Mouse (Mus musculus) forebrain, embryonic 12.5 days (tissue): ENCODE measurements at regions not wholly inside any gene's neighbourhood (a gene's known extent, or its start where the extent isn't known, plus 50 kb on each side); places are given as distances from the start of the nearest gene placed in this dataset.
A peak's percentile ranks its signal among the peaks of the same experiment; 100 is the strongest.

Source experiments
- ATAC-seq: fragments of 200-750 bp; cut with Nextera tagmentation; 2 replicates; pipeline ENCODE4 v1.8.0; 2017; ENCODE audit warnings: moderate TSS enrichment; ENCODE audit not compliant: low FRiP score
- H3K27ac ChIP-seq: fragments of 300-500 bp; sonication (generic); 2 replicates; pipeline ENCODE4 v1.5.1; 2016; ENCODE audit warnings: mild to moderate bottlenecking
- H3K27me3 ChIP-seq: fragments of 300-500 bp; sonication (generic); 2 replicates; pipeline ENCODE4 v1.6.1; 2016; ENCODE audit warnings: mild to moderate bottlenecking
- H3K36me3 ChIP-seq: fragments of 300-500 bp; sonication (generic); replicated peaks from 2 replicates; pipeline ENCODE4 v1.6.1; 2016; ENCODE audit warnings: mild to moderate bottlenecking
- H3K4me1 ChIP-seq: fragments of 300-500 bp; sonication (generic); 2 replicates; pipeline ENCODE4 v1.6.1; 2016
- H3K4me2 ChIP-seq: fragments of 300-500 bp; sonication (generic); 2 replicates; pipeline ENCODE4 v1.6.1; 2016; ENCODE audit warnings: mild to moderate bottlenecking, moderate library complexity
- H3K4me3 ChIP-seq: fragments of 300-500 bp; sonication (generic); replicated peaks from 2 replicates; pipeline ENCODE4 v1.5.1; 2016; ENCODE audit warnings: mild to moderate bottlenecking
- H3K9ac ChIP-seq: fragments of 300-500 bp; sonication (generic); 2 replicates; pipeline ENCODE4 v1.6.1; 2016; ENCODE audit warnings: mild to moderate bottlenecking
- H3K9me3 ChIP-seq: fragments of 300-500 bp; sonication (generic); 2 replicates; pipeline ENCODE4 v1.6.1; 2016
- WGBS: fragments of 180-500 bp; shearing (Covaris S2); methylation state at CpG from one replicate; pipeline ENCODE4 v1.1.7; 2016; 5-methylcytosine and 5-hydroxymethylcytosine counted together

DNA sequence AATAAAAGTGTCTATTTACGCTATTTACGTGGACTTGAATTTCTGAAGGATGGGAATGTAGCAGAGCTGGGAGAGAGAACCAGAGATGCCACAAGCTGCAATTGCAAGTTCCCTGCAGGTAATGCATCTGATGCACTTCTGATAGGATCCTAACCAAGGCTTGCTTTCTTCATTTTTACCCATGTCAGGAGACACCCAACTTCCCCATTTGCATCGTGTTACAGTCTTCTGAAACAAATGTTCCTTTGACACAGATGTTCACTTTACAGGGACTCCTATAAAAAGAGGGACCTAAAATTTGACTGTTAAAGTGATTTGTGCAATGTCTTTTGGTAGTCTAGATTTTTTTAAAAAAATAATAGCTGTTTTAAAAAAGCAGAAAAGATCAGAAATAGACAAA lies 241.5 kb upstream of the Trib2 start:
- H3K9ac ChIP-seq = no peak overlapping the region
- no peak for ATAC-seq
- no peaks in the 10 kb centered on the region for H3K4me1 ChIP-seq
- H3K27ac ChIP-seq = no peak overlapping the region
- H3K9me3 ChIP-seq = no peaks in the 10 kb centered on the region
- no peaks in the 10 kb centered on the region for H3K36me3 ChIP-seq
- no peak overlapping the region for H3K4me3 ChIP-seq
- H3K27me3 ChIP-seq = no peaks in the 10 kb centered on the region
- H3K4me2 ChIP-seq = no peak overlapping the region
- 92% methylated on average over 3 of the region's 3 CpGs for whole genome bisulfite sequencing

DNA sequence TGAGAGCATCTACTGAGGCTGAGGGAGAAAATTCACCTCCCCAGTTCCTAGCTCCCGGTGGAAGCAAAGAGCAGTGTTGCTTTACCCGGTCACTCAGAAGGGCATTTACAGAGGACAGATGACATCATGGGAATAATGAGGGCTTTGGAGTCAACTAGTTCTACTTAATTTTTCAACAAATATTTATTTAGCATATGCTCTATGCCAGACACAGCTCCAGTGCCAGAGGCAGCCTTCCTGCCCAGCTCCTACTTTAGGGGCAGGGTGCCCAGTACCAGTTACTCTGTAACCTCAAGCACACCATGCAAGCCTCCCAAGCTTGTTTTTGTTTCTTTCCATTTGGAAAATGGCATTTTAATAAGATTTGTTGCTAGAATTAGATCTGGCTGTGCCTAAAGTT lies 240.1 kb upstream of the Trib2 start:
- H3K9me3 ChIP-seq = no peaks in the 10 kb centered on the region
- H3K4me1 ChIP-seq = no peaks in the 10 kb centered on the region
- H3K27me3 ChIP-seq = no peaks in the 10 kb centered on the region
- no peak overlapping the region for H3K9ac ChIP-seq
- H3K4me3 ChIP-seq = no peak overlapping the region
- 83% methylated on average over 2 of the region's 2 CpGs for WGBS
- H3K36me3 ChIP-seq = no peaks in the 10 kb centered on the region
- H3K4me2 ChIP-seq = no peak overlapping the region
- ATAC-seq = no peak
- no peak overlapping the region for H3K27ac ChIP-seq

DNA sequence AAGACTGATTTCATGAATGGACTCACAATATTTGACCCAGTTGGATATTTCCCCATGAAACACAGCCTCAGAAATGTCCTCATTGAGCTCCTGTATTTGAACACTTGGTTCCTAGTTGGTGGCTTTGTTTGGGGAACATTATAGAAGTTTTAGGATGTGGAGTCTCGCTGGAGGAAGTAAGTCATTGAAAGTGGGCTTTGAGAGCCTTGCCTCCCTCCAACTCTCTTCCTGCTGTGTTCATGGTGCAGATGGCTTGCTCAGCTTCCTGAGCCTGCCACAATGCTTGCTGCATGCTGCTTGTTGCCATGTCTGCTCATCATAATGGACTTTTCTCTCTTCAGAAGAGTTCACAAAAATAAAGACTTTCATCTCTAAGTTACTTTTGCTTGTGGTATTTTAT lies 239.5 kb upstream of the Trib2 start:
- Histone ChIP-seq H3K9ac (no peak overlapping the region), H3K4me2 (no peak overlapping the region), H3K27me3 (no peaks in the 10 kb centered on the region), H3K36me3 (no peaks in the 10 kb centered on the region), H3K9me3 (no peaks in the 10 kb centered on the region), H3K27ac (no peak overlapping the region), H3K4me3 (no peak overlapping the region), H3K4me1 (no peaks in the 10 kb centered on the region)
- no peak for ATAC-seq
- WGBS = 50% methylated on average over 1 of the region's 1 CpGs

DNA sequence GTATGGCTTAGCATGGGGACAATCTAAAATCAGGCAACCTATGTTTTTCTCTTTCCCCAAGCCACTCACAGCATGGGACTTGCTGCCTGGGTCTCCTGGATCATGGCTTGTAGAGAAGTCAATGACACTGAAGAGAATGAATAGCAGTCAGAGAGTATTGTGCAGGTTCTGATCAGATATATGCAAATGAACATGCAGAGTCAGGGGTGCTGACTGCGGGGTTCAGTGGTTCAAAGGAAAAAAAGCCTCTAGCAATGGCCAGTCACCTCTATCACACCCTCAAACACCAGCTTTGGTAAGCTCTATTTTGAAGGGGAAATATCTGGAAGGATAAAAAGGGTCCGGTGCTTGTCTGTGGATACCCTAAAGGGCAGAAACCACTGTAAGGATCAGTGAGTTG lies 237.9 kb upstream of the Trib2 start:
- ATAC-seq = no peak
- Histone ChIP-seq H3K27me3 (no peaks in the 10 kb centered on the region), H3K36me3 (no peaks in the 10 kb centered on the region), H3K4me2 (no peak overlapping the region), H3K4me1 (no peaks in the 10 kb centered on the region), H3K9ac (no peak overlapping the region), H3K27ac (no peak overlapping the region), H3K9me3 (no peaks in the 10 kb centered on the region), H3K4me3 (no peak overlapping the region)
- WGBS = 82% methylated on average over 2 of the region's 2 CpGs

DNA sequence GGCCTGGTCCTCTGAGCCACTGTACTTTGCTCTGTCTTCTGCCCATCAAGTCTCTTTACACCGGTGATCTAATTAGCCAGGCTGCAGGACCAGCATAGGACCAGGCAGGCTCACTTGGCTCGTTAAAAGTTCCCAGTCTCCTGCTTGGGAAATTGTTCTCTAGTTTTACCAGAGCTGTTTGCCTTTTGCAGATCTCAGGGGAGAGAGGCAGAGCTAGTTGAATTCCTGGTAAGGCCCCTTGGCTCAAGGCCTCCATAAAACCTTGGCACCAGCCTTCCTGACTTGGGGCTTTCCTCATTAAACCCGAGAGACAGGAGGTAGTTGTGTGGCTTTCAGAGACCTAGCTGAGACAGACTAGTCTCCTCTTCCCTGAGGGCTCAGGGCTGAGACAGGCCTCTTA lies 237.0 kb upstream of the Trib2 start:
- Histone ChIP-seq H3K9ac (no peak overlapping the region), H3K9me3 (no peaks in the 10 kb centered on the region), H3K4me3 (no peak overlapping the region), H3K27ac (no peak overlapping the region), H3K4me2 (no peak overlapping the region), H3K4me1 (no peaks in the 10 kb centered on the region), H3K27me3 (no peaks in the 10 kb centered on the region), H3K36me3 (no peaks in the 10 kb centered on the region)
- 53% methylated on average over 3 of the region's 3 CpGs for WGBS
- ATAC-seq = no peak

DNA sequence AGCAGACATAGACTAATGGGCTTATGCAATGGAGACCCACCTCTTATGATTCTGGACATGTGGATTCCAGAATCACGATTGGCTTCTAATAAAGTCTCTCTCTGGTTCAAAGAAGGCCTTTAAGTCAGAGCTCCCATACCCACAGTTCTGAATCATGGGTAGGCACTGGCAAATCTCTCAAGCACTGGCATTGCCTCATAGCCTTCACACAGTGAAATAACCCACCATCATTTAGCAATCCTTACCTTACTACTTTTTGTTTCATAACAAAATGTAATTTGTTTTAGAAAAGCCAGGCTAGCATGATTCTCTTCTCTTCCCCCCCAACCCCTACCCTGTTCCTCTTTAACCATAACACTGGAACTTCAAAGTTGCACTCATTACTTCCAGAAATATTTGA lies 236.3 kb upstream of the Trib2 start:
- 90% methylated on average over 1 of the region's 1 CpGs for WGBS
- no peak for ATAC-seq

DNA sequence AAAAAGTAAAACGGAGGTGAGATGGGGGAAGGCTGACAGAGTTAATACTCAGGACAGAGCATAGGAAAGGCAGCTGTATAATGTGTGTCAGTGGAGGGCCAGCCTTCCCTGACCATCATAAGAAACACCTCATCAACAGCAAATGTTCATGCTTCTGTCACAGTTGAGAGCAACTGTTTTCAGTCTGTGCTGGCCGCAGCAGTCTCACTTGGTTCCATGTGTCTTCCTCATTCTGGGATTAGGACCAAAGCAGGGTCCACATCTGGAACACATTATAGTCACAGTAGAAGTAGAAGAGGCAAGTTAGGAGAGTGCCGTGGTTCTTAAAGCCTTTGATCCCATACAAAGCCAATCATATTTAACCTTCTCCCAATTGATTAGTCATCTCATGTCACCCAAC lies 235.6 kb upstream of the Trib2 start:
- H3K9me3 ChIP-seq = no peaks in the 10 kb centered on the region
- 84% methylated on average over 3 of the region's 3 CpGs for WGBS
- no peaks in the 10 kb centered on the region for H3K36me3 ChIP-seq
- ATAC-seq = no peak
- no peak overlapping the region for H3K4me3 ChIP-seq
- H3K4me2 ChIP-seq = no peak overlapping the region
- no peaks in the 10 kb centered on the region for H3K4me1 ChIP-seq
- no peaks in the 10 kb centered on the region for H3K27me3 ChIP-seq
- no peak overlapping the region for H3K27ac ChIP-seq
- no peak overlapping the region for H3K9ac ChIP-seq

More for the DNA sequence above, 236.3 kb upstream of the Trib2 start:
- Histone ChIP-seq H3K4me2 (no peak overlapping the region), H3K9me3 (no peaks in the 10 kb centered on the region), H3K27me3 (no peaks in the 10 kb centered on the region), H3K4me3 (no peak overlapping the region), H3K27ac (no peak overlapping the region), H3K9ac (no peak overlapping the region), H3K4me1 (no peaks in the 10 kb centered on the region), H3K36me3 (no peaks in the 10 kb centered on the region)

DNA sequence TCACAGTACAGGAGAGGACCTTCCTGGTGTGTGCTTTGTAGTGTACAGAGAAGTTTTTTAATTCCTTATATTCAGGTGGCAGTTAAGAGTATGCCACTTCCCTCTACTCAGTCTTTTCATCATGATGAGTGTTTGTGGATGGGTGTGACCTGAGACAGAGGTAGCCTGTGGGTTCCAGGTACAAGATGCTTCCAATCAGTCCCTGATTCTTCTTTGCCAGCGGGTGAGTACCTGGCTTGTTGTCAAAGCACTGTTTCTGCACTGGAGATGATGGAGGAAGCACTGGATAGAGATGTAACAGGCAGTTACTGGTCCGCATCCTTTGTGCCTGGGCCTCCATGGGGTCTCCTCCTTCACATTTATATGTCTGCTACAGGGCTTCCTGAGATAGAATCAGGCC lies 234.7 kb upstream of the Trib2 start:
- H3K36me3 ChIP-seq = no peaks in the 10 kb centered on the region
- no peak overlapping the region for H3K4me3 ChIP-seq
- no peaks in the 10 kb centered on the region for H3K27me3 ChIP-seq
- no peak overlapping the region for H3K4me2 ChIP-seq
- H3K4me1 ChIP-seq = no peaks in the 10 kb centered on the region
- no peak overlapping the region for H3K27ac ChIP-seq
- WGBS = 86% methylated on average over 2 of the region's 2 CpGs
- no peak for ATAC-seq
- no peaks in the 10 kb centered on the region for H3K9me3 ChIP-seq
- H3K9ac ChIP-seq = no peak overlapping the region

DNA sequence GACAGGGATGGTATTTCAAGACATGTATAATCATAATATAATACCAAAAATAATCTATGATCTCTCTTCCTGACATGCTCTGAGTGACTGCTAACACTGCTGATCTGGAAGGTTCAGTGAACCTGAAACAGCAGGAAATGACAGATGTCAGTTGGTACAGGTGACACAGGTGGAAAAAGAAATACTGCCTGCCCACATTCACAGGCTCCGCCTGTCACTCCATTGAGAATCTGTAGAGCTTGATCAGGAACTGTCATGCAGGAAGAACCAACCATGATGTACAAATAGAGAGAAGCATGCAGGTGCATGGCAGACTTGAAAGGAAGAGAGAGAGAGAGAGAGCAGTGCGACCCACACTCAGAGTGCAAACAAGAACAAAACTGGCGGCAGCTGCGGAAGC lies 232.8 kb upstream of the Trib2 start:
- H3K9me3 ChIP-seq = no peaks in the 10 kb centered on the region
- no peak overlapping the region for H3K4me3 ChIP-seq
- no peak overlapping the region for H3K27ac ChIP-seq
- H3K27me3 ChIP-seq = no peaks in the 10 kb centered on the region
- no peak overlapping the region for H3K4me2 ChIP-seq
- no peak for ATAC-seq
- H3K9ac ChIP-seq = no peak overlapping the region
- H3K4me1 ChIP-seq = no peaks in the 10 kb centered on the region
- no peaks in the 10 kb centered on the region for H3K36me3 ChIP-seq
- 74% methylated on average over 4 of the region's 4 CpGs for WGBS

DNA sequence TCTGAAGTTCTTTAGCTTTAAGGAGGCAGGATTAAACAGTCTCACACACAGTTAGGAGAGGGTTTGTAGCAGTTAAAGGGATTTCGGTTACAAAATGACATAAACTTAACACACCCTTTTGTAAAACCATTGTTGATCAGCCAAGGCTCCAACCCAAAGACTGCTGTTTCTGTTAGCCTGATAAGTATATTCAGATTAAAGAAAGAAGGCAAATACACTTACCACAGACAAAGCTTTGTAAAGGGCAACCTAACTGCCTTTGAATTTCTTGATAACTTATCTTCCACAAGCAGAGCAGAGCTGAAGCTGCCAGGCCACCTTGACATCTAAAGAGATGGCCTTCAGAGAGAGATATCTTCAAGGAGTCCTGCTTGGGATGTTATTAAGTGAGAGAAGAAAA lies 229.9 kb upstream of the Trib2 start:
- 69% methylated on average over 1 of the region's 1 CpGs for WGBS

DNA sequence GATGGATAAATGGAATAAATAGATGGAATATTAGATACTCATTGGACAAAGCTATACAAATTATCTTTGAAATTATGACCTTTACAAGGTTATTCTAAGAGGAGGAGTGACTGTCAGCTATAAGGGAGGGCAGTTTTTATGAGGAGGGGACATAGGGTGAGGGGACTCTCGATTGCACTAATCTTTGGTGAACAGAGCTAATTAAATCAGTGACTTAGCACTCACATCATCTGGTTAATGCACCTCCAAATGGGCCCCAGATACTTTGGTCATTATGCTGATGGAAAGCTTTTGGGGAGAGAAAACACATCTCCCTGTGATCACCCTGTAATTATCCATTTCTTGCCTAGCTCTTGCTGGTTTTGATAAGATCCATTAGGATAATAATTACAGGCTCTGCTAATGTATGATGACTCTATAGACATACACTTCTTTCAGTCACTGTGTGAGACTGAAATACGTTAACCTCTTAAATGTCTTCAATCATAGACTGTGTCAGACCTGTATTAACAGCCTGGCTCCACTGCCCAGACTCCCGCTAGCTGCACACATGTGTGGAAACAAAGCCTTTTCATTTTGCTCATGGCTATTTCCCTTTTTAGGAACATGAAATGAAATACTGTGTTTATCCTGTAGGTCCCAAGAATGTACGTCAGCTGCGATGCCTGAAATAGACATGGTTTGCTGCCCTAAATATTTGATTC lies 229.2 kb upstream of the Trib2 start:
- H3K27ac ChIP-seq = no peak overlapping the region
- no peaks in the 10 kb centered on the region for H3K27me3 ChIP-seq
- ATAC-seq = peak; percentile 89

More for the DNA sequence above, 229.9 kb upstream of the Trib2 start:
- no peak for ATAC-seq
- Histone ChIP-seq H3K27ac (no peak overlapping the region), H3K27me3 (no peaks in the 10 kb centered on the region), H3K9me3 (no peaks in the 10 kb centered on the region), H3K4me1 (no peaks in the 10 kb centered on the region), H3K4me2 (no peak overlapping the region), H3K36me3 (no peaks in the 10 kb centered on the region), H3K9ac (no peak overlapping the region), H3K4me3 (no peak overlapping the region)

DNA sequence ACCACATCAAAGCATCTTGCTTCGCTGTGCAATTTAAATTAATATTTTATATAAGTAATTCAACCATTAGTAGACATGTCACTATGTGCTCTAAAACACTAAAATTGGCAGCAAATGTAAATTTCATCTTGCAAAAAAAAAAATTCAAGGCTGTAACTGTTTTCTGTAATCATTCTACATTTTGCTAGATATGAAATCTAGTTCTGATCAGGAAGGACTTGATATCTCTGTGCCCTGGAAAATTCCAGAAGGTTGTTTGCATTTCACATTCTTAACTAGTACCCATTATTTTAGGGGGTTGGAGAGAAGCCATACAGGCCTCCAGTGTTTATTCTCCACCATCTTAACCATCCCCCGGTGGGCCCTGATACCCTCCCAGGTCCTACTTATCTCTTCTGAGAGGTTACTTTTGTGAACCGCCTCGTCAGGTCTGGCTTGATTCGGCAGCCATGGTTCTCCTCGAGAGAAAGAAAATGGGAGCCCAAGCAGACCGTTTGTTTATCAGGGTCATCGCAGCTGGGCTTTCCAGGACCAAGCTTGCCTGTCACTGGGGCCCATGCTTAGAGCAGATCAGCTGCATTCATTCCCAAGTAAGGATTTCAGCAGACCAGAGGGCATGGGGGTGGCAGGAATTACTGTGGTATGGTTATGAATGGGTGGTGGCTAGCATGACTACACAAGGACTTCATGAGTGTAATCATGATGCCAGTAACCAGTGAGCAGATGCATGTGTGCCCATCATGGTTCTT lies 226.9 kb upstream of the Trib2 start:
- H3K4me1 ChIP-seq = peaks cover 5% of the 10 kb centered on the region; the same call in 1 of the 2 replicates
- H3K36me3 ChIP-seq = no peaks in the 10 kb centered on the region
- ATAC-seq = no peak
- no peak overlapping the region for H3K9ac ChIP-seq
- no peak overlapping the region for H3K27ac ChIP-seq
- H3K4me3 ChIP-seq = no peak overlapping the region
- H3K9me3 ChIP-seq = no peaks in the 10 kb centered on the region
- H3K4me2 ChIP-seq = no peak overlapping the region
- WGBS = 91% methylated on average over 8 of the region's 8 CpGs
- H3K27me3 ChIP-seq = no peaks in the 10 kb centered on the region

More for the DNA sequence above, 229.2 kb upstream of the Trib2 start:
- no peaks in the 10 kb centered on the region for H3K9me3 ChIP-seq
- no peak overlapping the region for H3K4me3 ChIP-seq
- no peak overlapping the region for H3K9ac ChIP-seq
- no peak overlapping the region for H3K4me2 ChIP-seq
- H3K4me1 ChIP-seq = peaks cover 4% of the 10 kb centered on the region; the same call in 1 of the 2 replicates
- WGBS = 48% methylated on average over 5 of the region's 5 CpGs
- no peaks in the 10 kb centered on the region for H3K36me3 ChIP-seq

DNA sequence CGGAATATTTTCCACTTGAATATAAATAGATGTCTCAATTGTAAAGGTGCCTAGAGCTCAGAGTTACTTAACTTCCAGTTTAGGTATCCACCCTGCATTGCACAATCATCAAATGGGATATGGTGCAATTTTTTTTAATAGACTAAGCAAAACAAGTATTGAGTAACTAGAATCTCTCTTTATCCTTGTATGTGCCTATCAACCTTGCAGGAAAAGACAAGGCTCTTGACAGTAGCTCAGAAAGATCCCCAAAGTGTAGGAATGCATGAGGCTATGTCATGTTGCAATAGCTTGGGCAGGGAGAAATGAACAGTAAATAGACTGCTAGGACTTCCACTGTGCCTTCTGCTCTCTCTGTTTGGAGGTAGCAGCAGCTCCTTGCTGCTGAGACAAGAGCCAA lies 225.6 kb upstream of the Trib2 start:
- Histone ChIP-seq H3K36me3 (no peaks in the 10 kb centered on the region), H3K27ac (no peak overlapping the region), H3K9ac (no peak overlapping the region), H3K4me1 (peaks cover 5% of the 10 kb centered on the region; the same call in 1 of the 2 replicates), H3K4me2 (no peak overlapping the region), H3K4me3 (no peak overlapping the region), H3K9me3 (no peaks in the 10 kb centered on the region), H3K27me3 (no peaks in the 10 kb centered on the region)
- no peak for ATAC-seq
- 91% methylated on average over 1 of the region's 1 CpGs for WGBS
